18 mouse cellular contexts compared by ENCODE assay signal in genomic region chr2:129420897-129421561, GRCm38 (mm10). TPM values are rescaled to one million over a fixed set of nuclear protein-coding genes. Genes with fewer than 3 reads are reported as not detected.
DNase-seq lines count a peak whose midpoint lies in the region; ATAC-seq and TF ChIP-seq lines count a peak whose summit lies in the region.
"Had no signal": no experiment of that assay in that cellular context is flagged by ENCODE, and none has a peak within 500 bp of the region (broad histone marks: within the 10 kb centered on the region; RNA-seq: fewer than 3 reads in every experiment).

No protein-coding gene starts in this region.

- H3K27ac ChIP-seq in heart, embryonic 11.5 days (ENCODE audit: low read depth, low read length), result no peak overlapping the region
- H3K27ac ChIP-seq in heart, embryonic 13.5 days (replicated peaks), result no peak overlapping the region
- H3K27ac ChIP-seq in liver, postnatal 0 days (ENCODE audit: low read depth), result no peak overlapping the region
- no peak overlapping the region for H3K27ac ChIP-seq in midbrain, embryonic 10.5 days (replicated peaks)
- H3K27ac ChIP-seq: embryonic facial prominence, embryonic 12.5 days; forebrain, embryonic 10.5 days; gastrocnemius, adult 2 months; hindbrain, embryonic 10.5 days; kidney, postnatal 0 days; limb, embryonic 12.5 days; neural tube, embryonic 13.5 days had no signal

- no peaks in the 10 kb centered on the region for H3K36me3 ChIP-seq in heart, embryonic 11.5 days (ENCODE audit: control insufficient read depth, insufficient read depth, low read length)
- H3K36me3 ChIP-seq in heart, embryonic 13.5 days, result no peaks in the 10 kb centered on the region
- no peaks in the 10 kb centered on the region for H3K36me3 ChIP-seq in liver, postnatal 0 days (replicated peaks; ENCODE audit: insufficient read depth, low read length)
- no peaks in the 10 kb centered on the region for H3K36me3 ChIP-seq in midbrain, embryonic 10.5 days
- H3K36me3 ChIP-seq: embryonic facial prominence, embryonic 12.5 days; forebrain, embryonic 10.5 days; hindbrain, embryonic 10.5 days; limb, embryonic 12.5 days; neural tube, embryonic 13.5 days had no signal

- no peak overlapping the region for H3K4me3 ChIP-seq in heart, embryonic 11.5 days (ENCODE audit: low read depth, low read length)
- H3K4me3 ChIP-seq in heart, embryonic 13.5 days, result no peak overlapping the region
- no peak overlapping the region for H3K4me3 ChIP-seq in liver, postnatal 0 days (ENCODE audit: low read depth, low read length)
- H3K4me3 ChIP-seq in midbrain, embryonic 10.5 days, result no peak overlapping the region
- H3K4me3 ChIP-seq: embryonic facial prominence, embryonic 12.5 days; forebrain, embryonic 10.5 days; gastrocnemius, adult 2 months; hindbrain, embryonic 10.5 days; limb, embryonic 12.5 days; neural tube, embryonic 13.5 days had no signal

- WGBS in heart, embryonic 11.5 days (ENCODE audit: insufficient replicate concordance), result 52% methylated on average over 10 of the region's 10 CpGs
- 54% methylated on average over 10 of the region's 10 CpGs for WGBS in heart, embryonic 13.5 days
- 49% methylated on average over 10 of the region's 10 CpGs for WGBS in liver, postnatal 0 days (ENCODE audit: insufficient replicate concordance)
- 91% methylated on average over 10 of the region's 10 CpGs for WGBS in midbrain, embryonic 10.5 days

- DNase-seq in heart, postnatal 4 days, result no peak
- DNase-seq in brain, adult 2 months (ENCODE audit: low read depth, low spot score), result peak; percentile 90
- no peak for DNase-seq in liver, postnatal 0 days
- no peak for DNase-seq in embryo, embryonic 9.5 days (ENCODE audit: extremely low spot score)
- no peak for DNase-seq in gastrocnemius, postnatal 10 days
- DNase-seq in midbrain, embryonic 10.5 days (ENCODE audit: low spot score), result no peak
- DNase-seq: gastrocnemius, adult 2 months; layer of hippocampus, postnatal 36 days; lung, postnatal 10 days; midbrain, embryonic 14.5 days had no signal

- TF ChIP-seq CTCF in liver, postnatal 0 days (IDR thresholded peaks at IDR 0.05; ENCODE audit: low read depth), result no peak

- H3K27me3 ChIP-seq in heart, embryonic 11.5 days (ENCODE audit: control insufficient read depth, insufficient read depth, low read length), result no peaks in the 10 kb centered on the region; the same call in 1 of the 2 replicates
- H3K27me3 ChIP-seq in heart, embryonic 13.5 days (replicated peaks), result peaks cover 34% of the 10 kb centered on the region
- H3K27me3 ChIP-seq in liver, postnatal 0 days (ENCODE audit: insufficient read depth, low read length), result no peaks in the 10 kb centered on the region
- H3K27me3 ChIP-seq in midbrain, embryonic 10.5 days (ENCODE audit: low read depth, poor library complexity, severe bottlenecking), result no peaks in the 10 kb centered on the region
- H3K27me3 ChIP-seq: embryonic facial prominence, embryonic 12.5 days; limb, embryonic 12.5 days; neural tube, embryonic 13.5 days had no signal

- H3K9me3 ChIP-seq in heart, embryonic 11.5 days (replicated peaks; ENCODE audit: control insufficient read depth, low read length), result no peaks in the 10 kb centered on the region
- peaks cover 9% of the 10 kb centered on the region; the same call in 1 of the 2 replicates for H3K9me3 ChIP-seq in heart, embryonic 13.5 days
- no peaks in the 10 kb centered on the region for H3K9me3 ChIP-seq in liver, postnatal 0 days (ENCODE audit: low read length)
- H3K9me3 ChIP-seq in midbrain, embryonic 10.5 days (replicated peaks), result 0 out of 2 replicates have a peak, but pooled peaks cover 5% of the 10 kb centered on the region
- H3K9me3 ChIP-seq: embryonic facial prominence, embryonic 12.5 days; hindbrain, embryonic 10.5 days; neural tube, embryonic 13.5 days had no signal

- H3K9ac ChIP-seq in heart, embryonic 11.5 days (ENCODE audit: low read depth, low read length), result no peak overlapping the region
- no peak overlapping the region for H3K9ac ChIP-seq in heart, embryonic 13.5 days
- no peak overlapping the region for H3K9ac ChIP-seq in liver, postnatal 0 days (replicated peaks)
- H3K9ac ChIP-seq: embryonic facial prominence, embryonic 12.5 days; limb, embryonic 12.5 days; neural tube, embryonic 13.5 days had no signal

- H3K4me1 ChIP-seq in heart, embryonic 11.5 days (ENCODE audit: control insufficient read depth, insufficient read depth, low read length), result no peaks in the 10 kb centered on the region
- H3K4me1 ChIP-seq in heart, embryonic 13.5 days, result 0 out of 2 replicates have a peak, but pooled peaks cover 3% of the 10 kb centered on the region
- H3K4me1 ChIP-seq in liver, postnatal 0 days (ENCODE audit: insufficient read depth), result no peaks in the 10 kb centered on the region
- H3K4me1 ChIP-seq in midbrain, embryonic 10.5 days, result no peaks in the 10 kb centered on the region
- H3K4me1 ChIP-seq: embryonic facial prominence, embryonic 12.5 days; forebrain, embryonic 10.5 days; hindbrain, embryonic 10.5 days; neural tube, embryonic 13.5 days had no signal

- H3K4me2 ChIP-seq in heart, embryonic 11.5 days, result no peak overlapping the region
- no peak overlapping the region for H3K4me2 ChIP-seq in heart, embryonic 13.5 days
- H3K4me2 ChIP-seq in liver, postnatal 0 days (ENCODE audit: low read depth, low read length), result no peak overlapping the region
- H3K4me2 ChIP-seq: embryonic facial prominence, embryonic 12.5 days; limb, embryonic 12.5 days; neural tube, embryonic 13.5 days had no signal

- ATAC-seq in heart, embryonic 11.5 days (replicated peaks; ENCODE audit: insufficient number of reproducible peaks, low FRiP score, low TSS enrichment), result peak; percentile 91
- ATAC-seq in heart, embryonic 13.5 days (ENCODE audit: extremely low read depth, insufficient number of reproducible peaks, low FRiP score, low TSS enrichment), result peak; percentile 51; the same call in 1 of the 2 replicates
- peak; percentile 31; the same call in 1 of the 2 replicates for ATAC-seq in liver, postnatal 0 days

- TF ChIP-seq EP300 in liver, postnatal 0 days (IDR thresholded peaks at IDR 0.05; ENCODE audit: low read depth), result no peak

RNA-seq across cellular contexts. Expression of gene Il1b, which starts 50.1 kb away (rescaled TPM):
- not detected in 2 replicates for polyA plus RNA-seq in heart, embryonic 11.5 days (2014; fragmentation: Nextera tagmentation; extraction: Ambion mirVana)
- total RNA-seq in heart, postnatal 4 days (2021), result under 1 TPM in 1 of 2 experiments, not detected in 1; 0.25 TPM
- polyA plus RNA-seq in heart, embryonic 13.5 days (2015; fragmentation: Nextera tagmentation; extraction: Ambion mirVana), result 0.28 TPM in 1 of 2 replicates, not detected in the other
- 1.3 TPM in 2 replicates for polyA plus RNA-seq in liver, postnatal 0 days (2015; fragmentation: Nextera tagmentation; extraction: Ambion mirVana)
- total RNA-seq in gastrocnemius, postnatal 10 days (2021), result under 1 TPM; 0.28 to 0.84 TPM
- polyA plus RNA-seq in midbrain, embryonic 10.5 days (2016; fragmentation: Nextera tagmentation; extraction: Ambion mirVana), result 0.14 TPM in 1 of 2 replicates, not detected in the other
- total RNA-seq: gastrocnemius, adult 2 months; layer of hippocampus, postnatal 36 days had no signal
- polyA plus RNA-seq: embryonic facial prominence, embryonic 12.5 days; forebrain, embryonic 10.5 days; hindbrain, embryonic 10.5 days; limb, embryonic 12.5 days; midbrain, embryonic 14.5 days had no signal

Comparison
In these comparisons a context has a peak if more than half of its experiments do, and no peak if none do; other contexts are left out.
1. ATAC-seq: peak in every context shown above with its lines; median percentile 91 in heart, embryonic 11.5 days; 51 in heart, embryonic 13.5 days; 31 in liver, postnatal 0 days.